Mouse (Mus musculus): ENCODE data around the gene Gm4952.

DNA sequence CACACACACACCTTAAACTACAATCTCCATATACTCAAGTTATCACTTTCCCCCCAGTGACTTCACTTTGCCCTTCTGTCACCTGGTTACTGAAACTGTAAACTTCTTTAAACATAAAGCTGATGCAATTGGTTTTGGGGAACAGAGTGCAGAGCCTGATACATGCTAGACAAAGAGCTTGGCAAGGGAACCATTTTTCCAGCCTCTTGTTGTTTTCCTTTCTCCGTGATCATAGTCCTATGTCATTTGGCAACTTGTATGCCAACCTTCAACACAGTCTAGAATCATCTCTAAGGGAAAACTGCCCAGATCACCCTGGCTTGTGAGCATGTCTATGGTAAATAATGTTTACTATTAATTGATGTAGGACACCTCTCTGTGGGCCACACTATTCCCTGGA is 38.3 kb downstream of the Gm4952 start:
- TF ChIP-seq POLR2A (IDR thresholded peaks at IDR 0.05; ENCODE audit: low read depth, low read length) (no peak), ZC3H11A (IDR thresholded peaks at IDR 0.05; ENCODE audit: low read depth, low read length) (no peak)
